Mouse (Mus musculus) central nervous system, embryonic 11.5 days (tissue): ENCODE measurements around the gene Pdcd5. TPM values are rescaled to one million over a fixed set of nuclear protein-coding genes. Genes with fewer than 3 reads are reported as not detected.

ENCODE experiments used
- polyA plus RNA-seq: library from polyadenylated mRNA; depleted of rRNA; stranded (reverse); fragments of >200 nt; gene quantifications from 2 replicates; pipeline ENCODE4 v1.2.3, GENCODE M21; 2012; rRNA removed

Pdcd5 gene
- 247 and 309 TPM in 2 replicates for polyA plus RNA-seq

DNA sequence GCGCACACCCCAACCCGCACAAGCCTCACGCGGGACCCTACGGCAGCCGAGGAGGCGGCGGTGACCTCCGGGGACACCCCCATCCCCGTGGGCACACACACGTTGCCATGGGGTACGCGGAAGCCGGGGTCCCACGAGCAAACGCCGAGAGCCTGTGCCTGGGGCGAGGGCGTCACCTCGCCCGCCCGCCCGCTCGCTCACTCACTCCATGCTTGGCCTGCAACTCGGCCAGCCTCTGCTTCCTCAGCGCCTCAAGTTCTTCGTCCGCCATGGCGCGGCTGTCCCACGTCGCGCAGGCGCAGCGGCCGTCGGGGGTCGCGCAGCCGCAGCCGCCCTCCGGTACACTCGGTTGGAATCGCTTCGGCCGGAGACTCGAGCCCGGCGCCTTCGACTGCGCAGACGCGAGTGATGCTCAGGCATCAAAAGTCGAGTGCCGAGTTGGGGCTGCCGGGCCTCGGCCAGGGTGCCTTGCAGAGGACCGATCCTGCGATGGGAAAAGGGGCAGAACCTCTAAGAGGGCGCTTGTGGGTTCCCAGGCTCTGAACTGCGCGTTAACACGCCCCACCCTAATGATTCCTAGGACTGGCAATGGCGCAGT is at the start of gene Pdcd5:
Gene Pdcd5 (minus strand): TSS at position 421 of the 598 bp plus-strand sequence.

Other genes with a start within 250 kb of the Pdcd5 start
- 0.37 and 0.93 TPM in 2 replicates for gene Slc7a9, start 198.7 kb downstream of the Pdcd5 start, polyA plus RNA-seq
- 0.11 TPM in 1 of 2 replicates, not detected in the other for gene Tdrd12, start 109.8 kb downstream of the Pdcd5 start, polyA plus RNA-seq
- 26.7 and 34.5 TPM in 2 replicates for gene Nudt19, start 91.2 kb downstream of the Pdcd5 start, polyA plus RNA-seq
- gene Rgs9bp, start 61.9 kb downstream of the Pdcd5 start, polyA plus RNA-seq: 0.37 and 0.43 TPM in 2 replicates
- 30.1 and 31.7 TPM in 2 replicates for gene Ankrd27, start 61.3 kb downstream of the Pdcd5 start, polyA plus RNA-seq
- gene Dpy19l3, start 106.9 kb upstream of the Pdcd5 start, polyA plus RNA-seq: 20.6 and 47.9 TPM in 2 replicates
- gene Zfp507, start 155.5 kb upstream of the Pdcd5 start, polyA plus RNA-seq: 20.1 and 25.2 TPM in 2 replicates